Mouse (Mus musculus) ES-Bruce4 (cell line): ENCODE results near the gene 9030612E09Rik. TPM values are rescaled to one million over a fixed set of nuclear protein-coding genes. Genes with fewer than 3 reads are reported as not detected.
A peak's percentile ranks its signal among the peaks of the same experiment; 100 is the strongest.

Source experiments
- H3K27ac ChIP-seq: 2 replicates; pipeline ENCODE4 v1.5.1; 2012; ENCODE audit warnings: low read length, inconsistent platforms; ENCODE audit not compliant: insufficient read depth
- H3K27me3 ChIP-seq: 2 replicates; pipeline ENCODE4 v1.6.1; 2012; ENCODE audit warnings: mild to moderate bottlenecking, low read length, inconsistent platforms; ENCODE audit not compliant: control insufficient read depth, poor library complexity, insufficient read depth, severe bottlenecking
- H3K36me3 ChIP-seq: 2 replicates; pipeline ENCODE4 v1.6.1; 2012; ENCODE audit warnings: inconsistent platforms, mild to moderate bottlenecking, low read length, moderate library complexity; ENCODE audit not compliant: control insufficient read depth, poor library complexity, insufficient read depth, severe bottlenecking
- H3K4me1 ChIP-seq: one replicate; pipeline ENCODE4 v1.8.1; 2011; ENCODE audit warnings: low read length; ENCODE audit not compliant: control insufficient read depth, insufficient read depth
- H3K4me3 ChIP-seq: 2 replicates; pipeline ENCODE4 v1.5.1; 2011; ENCODE audit warnings: low read depth, mild to moderate bottlenecking, low read length
- H3K9ac ChIP-seq: 2 replicates; pipeline ENCODE4 v1.6.1; 2012; ENCODE audit warnings: low read depth, mild to moderate bottlenecking, inconsistent platforms; ENCODE audit not compliant: poor library complexity, severe bottlenecking
- H3K9me3 ChIP-seq: replicated peaks from 2 replicates; pipeline ENCODE4 v1.6.1; 2012; ENCODE audit warnings: mild to moderate bottlenecking, low read length, inconsistent platforms; ENCODE audit not compliant: control insufficient read depth, poor library complexity, insufficient read depth, severe bottlenecking
- CTCF ChIP-seq: IDR thresholded peaks from one replicate; pipeline ENCODE4 v1.8.1; 2011; ENCODE audit warnings: low read depth, low read length
- EP300 ChIP-seq: IDR thresholded peaks from 2 replicates; pipeline ENCODE4 v1.6.1; 2011; ENCODE audit warnings: low read depth, low read length; ENCODE audit not compliant: insufficient read depth
- POLR2A ChIP-seq: IDR thresholded peaks from one replicate; pipeline ENCODE4 v1.8.1; 2011; ENCODE audit warnings: low read length; ENCODE audit not compliant: insufficient read depth
- polyA plus RNA-seq: library from polyadenylated mRNA; stranded (reverse); fragments of >200 nt; gene quantifications from 2 replicates; pipeline ENCODE4 v1.2.4, GENCODE M21; 2011; ENCODE audit warnings: low read depth; ENCODE audit not compliant: missing spikeins, insufficient read depth, insufficient read length

The 9030612E09Rik gene
- not detected in 2 replicates for polyA plus RNA-seq

DNA sequence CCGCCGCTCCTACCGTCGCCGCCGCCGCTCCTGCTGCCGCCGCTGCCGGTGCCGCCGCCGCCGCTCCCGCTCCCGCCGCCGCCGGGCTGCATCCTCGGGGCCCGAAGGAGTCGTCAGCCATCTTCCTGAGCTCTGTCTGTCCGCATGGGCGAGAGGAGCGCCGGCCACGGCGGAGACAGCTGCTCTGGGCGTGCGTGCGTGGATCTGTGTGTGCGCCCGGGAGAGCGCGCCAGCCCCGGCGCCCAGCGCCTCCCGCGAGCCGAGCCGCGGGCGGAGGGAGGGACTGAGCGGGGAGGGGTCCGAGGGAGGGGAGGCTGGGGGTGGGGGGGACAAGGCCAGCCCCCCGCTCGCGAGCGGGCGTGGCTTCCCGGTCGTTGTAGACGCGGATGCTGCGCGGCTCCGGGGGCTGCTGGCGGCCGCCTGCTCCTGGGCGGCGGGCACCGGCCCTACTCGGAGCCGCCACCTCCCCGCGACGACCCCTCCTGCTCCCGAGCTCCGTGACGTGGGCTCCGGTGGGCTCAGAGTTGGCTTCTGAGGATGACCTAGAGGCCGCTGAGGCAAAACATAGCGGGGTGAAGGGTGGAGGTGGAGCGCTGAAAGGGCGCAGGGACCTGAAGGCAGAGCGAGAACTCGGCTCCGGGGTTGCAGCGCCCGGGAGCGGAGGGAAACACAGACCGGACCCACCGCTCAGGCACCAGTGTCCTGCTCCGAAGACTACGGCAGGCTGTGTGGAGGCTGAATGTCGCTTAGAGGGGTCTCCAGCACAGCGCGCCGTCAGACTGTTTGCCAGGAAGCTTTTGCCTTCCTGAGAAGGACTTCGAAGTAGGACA, at the start of gene 9030612E09Rik, which contains the start of gene Sobp:
Gene 9030612E09Rik, plus strand, starts transcription at position 379 of the 830 bp plus-strand sequence.
Gene Sobp, minus strand, starts transcription at position 205 of the 830 bp plus-strand sequence.
- H3K36me3 ChIP-seq, result no peaks in the 10 kb centered on the region
- no peaks in the 10 kb centered on the region for H3K9me3 ChIP-seq
- no peaks in the 10 kb centered on the region for H3K4me1 ChIP-seq
- H3K27ac ChIP-seq, result no peak within 1 kb of the TSS
- peak within 1 kb of the TSS; percentile 79 for H3K9ac ChIP-seq
- no peak for TF ChIP-seq CTCF
- no peak for TF ChIP-seq POLR2A
- TF ChIP-seq EP300, result no peak
- H3K27me3 ChIP-seq, result peaks cover 33% of the 10 kb centered on the region
- peak within 1 kb of the TSS; percentile 69 for H3K4me3 ChIP-seq

DNA sequence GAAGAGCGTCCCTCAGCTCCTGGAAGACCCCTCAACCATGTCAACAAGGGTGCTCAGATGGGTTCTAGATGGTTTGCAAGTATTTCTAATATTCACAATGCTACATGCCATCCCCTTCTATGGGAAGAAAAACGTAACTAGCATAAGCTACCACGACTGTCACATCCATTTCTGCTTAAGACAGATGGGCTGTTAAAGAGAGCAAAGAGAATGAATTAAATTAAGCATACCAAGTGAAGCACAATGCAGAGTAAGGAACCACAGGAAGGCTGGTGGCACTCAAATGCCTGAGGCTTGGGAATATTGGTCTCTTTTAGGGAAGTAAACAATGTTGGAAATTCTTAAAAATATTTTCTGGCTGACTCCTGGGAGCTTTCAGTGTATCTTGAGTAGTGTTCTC, 45.8 kb upstream of the 9030612E09Rik start:
- no peak overlapping the region for H3K4me3 ChIP-seq
- TF ChIP-seq CTCF (no peak), POLR2A (no peak), EP300 (no peak)
- no peaks in the 10 kb centered on the region for H3K4me1 ChIP-seq
- no peak overlapping the region for H3K27ac ChIP-seq
- no peaks in the 10 kb centered on the region for H3K9me3 ChIP-seq
- H3K36me3 ChIP-seq, result no peaks in the 10 kb centered on the region
- no peaks in the 10 kb centered on the region for H3K27me3 ChIP-seq
- H3K9ac ChIP-seq, result no peak overlapping the region

DNA sequence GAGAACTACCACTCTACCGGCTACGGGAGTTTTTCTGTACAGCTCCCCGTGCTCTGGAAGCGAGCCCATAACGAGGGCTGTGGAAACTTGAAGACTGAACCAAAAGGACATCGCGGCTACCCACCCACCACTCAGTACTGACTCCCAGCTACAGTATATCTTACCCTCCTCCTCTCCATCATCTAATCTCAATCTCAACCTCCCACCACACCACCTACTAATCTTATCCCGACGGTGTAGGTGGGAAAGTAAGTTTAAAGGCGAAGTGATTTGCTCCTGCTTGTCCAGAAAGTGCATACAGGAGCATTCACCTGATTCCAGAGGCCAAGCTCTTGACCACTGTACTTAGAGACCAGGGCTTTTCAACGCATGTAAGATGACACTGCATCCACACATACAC, 40.5 kb upstream of the 9030612E09Rik start:
- TF ChIP-seq POLR2A (no peak), EP300 (no peak), CTCF (no peak)
- H3K4me1 ChIP-seq, result no peaks in the 10 kb centered on the region
- no peaks in the 10 kb centered on the region for H3K27me3 ChIP-seq
- H3K36me3 ChIP-seq, result no peaks in the 10 kb centered on the region
- no peak overlapping the region for H3K4me3 ChIP-seq
- H3K9ac ChIP-seq, result no peak overlapping the region
- H3K9me3 ChIP-seq, result no peaks in the 10 kb centered on the region
- no peak overlapping the region for H3K27ac ChIP-seq

DNA sequence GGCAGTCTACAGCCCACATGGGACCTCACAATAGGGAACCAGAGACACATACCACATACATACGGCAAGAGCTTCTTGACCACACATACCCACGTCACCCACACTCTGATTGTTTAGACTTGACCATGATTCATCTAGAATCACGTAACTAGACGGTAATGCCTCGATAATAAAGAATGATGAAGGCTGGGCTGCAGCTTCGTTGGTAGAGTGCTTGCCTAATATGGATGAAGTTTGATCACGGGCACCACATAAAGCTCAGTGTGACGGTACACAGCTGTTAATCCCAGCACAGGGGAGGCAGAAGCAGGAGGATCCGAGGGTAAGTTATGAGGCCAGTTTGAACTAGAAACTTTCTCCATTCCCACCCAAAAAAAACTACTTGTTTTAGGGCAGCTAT, 31.3 kb upstream of the 9030612E09Rik start:
- no peak overlapping the region for H3K9ac ChIP-seq
- no peak overlapping the region for H3K27ac ChIP-seq
- no peak for TF ChIP-seq EP300

DNA sequence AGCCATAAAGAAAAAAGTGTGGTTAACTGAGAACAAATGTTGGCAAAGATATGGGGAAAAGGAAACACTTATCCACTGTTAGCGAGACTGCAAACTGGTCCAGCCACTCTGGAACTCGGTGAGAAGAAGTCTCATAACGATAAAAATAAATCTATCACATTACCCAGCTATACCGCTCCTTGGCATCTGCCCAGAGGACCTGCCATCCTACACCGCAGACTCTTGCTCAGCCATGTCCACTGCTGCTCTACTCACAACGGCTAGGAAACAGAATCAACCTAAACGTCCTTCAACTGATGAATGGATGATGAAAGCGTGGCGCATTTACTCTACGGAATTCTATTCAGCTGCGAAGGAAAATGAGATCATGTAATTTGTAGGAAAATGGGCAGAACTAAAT, 26.0 kb upstream of the 9030612E09Rik start:
- no peak overlapping the region for H3K4me3 ChIP-seq
- no peaks in the 10 kb centered on the region for H3K27me3 ChIP-seq
- H3K9me3 ChIP-seq, result no peaks in the 10 kb centered on the region
- TF ChIP-seq EP300, result no peak
- TF ChIP-seq POLR2A, result no peak
- TF ChIP-seq CTCF, result no peak
- no peaks in the 10 kb centered on the region for H3K4me1 ChIP-seq
- no peak overlapping the region for H3K27ac ChIP-seq
- no peak overlapping the region for H3K9ac ChIP-seq
- no peaks in the 10 kb centered on the region for H3K36me3 ChIP-seq

More for the DNA sequence above, 31.3 kb upstream of the 9030612E09Rik start:
- no peaks in the 10 kb centered on the region for H3K4me1 ChIP-seq
- H3K9me3 ChIP-seq, result no peaks in the 10 kb centered on the region
- H3K4me3 ChIP-seq, result no peak overlapping the region
- no peaks in the 10 kb centered on the region for H3K27me3 ChIP-seq
- no peaks in the 10 kb centered on the region for H3K36me3 ChIP-seq

DNA sequence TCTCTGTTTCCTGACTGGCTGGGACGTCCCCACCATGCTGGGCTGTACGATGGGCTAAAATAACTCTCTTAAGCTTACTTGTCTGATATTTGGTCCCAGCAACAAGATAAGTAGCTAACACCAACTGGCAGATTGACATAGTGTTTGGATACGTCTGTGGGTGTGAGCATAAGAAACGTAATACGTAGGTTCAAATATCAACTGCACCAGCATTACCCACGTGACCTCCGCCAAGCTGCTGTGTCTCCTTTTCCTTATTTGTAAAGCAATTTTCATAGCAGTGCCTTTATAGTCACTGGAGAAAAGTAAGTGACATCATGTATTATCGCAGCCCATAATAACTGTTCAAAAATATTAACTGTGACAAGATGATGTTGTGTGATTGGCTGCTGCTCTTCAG, 21.9 kb upstream of the 9030612E09Rik start:
- no peaks in the 10 kb centered on the region for H3K4me1 ChIP-seq
- H3K27me3 ChIP-seq, result no peaks in the 10 kb centered on the region; the same call in 1 of the 2 replicates
- TF ChIP-seq EP300 (no peak), POLR2A (no peak), CTCF (no peak)
- H3K27ac ChIP-seq, result no peak overlapping the region
- no peaks in the 10 kb centered on the region for H3K36me3 ChIP-seq
- H3K9ac ChIP-seq, result no peak overlapping the region
- no peak overlapping the region for H3K4me3 ChIP-seq
- no peaks in the 10 kb centered on the region for H3K9me3 ChIP-seq
